8 mouse cellular contexts compared by ENCODE assay signal in the genomic region with DNA sequence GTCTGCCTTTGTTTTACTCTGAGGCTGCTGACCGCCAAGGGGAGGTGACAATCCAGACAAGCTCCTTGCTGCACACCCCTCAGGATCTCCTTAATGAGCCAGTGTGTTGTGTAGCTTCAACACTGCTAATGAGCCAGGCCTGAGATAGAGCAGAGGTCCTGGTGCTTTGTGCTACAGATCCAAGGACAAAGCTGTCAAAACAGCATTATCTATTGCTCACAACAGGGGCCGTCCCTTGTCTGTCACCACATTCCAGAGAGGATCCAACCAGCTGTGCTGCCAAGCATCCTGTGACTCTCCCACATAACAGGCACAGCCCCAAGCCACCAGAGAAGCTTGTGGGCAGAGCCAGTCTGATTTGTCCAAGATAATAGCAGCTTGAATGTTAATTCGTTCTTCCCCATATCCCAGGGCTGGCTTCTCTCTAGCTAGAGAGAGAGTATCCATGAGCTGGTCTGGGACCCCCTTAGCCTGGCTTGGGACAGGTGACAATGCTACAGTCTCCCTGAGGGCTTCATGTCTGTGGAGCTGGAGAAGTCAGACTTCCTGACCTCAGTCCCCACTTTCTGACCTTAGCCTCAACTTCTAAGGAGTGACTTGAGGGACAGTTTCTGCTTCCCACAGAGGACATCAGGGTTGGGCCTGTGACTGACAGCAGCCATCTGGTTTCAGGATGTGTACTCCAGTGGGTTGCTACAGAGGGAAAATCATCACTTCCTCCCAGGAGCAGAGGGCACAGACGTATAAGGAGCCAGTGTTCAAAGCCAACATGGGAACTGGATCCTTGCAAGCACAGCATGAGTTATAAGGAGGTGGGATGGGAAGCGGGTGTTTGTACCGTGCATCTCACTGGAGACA.
A peak's percentile ranks its signal among the peaks of the same experiment; 100 is the strongest.
DNase-seq lines count a peak whose midpoint lies in the region; ATAC-seq and TF ChIP-seq lines count a peak whose summit lies in the region.

No protein-coding gene starts in this region.

- H3K9me3 ChIP-seq in intestine, postnatal 0 days (ENCODE audit: control insufficient read depth) = no peaks in the 10 kb centered on the region

- DNase-seq in layer of hippocampus, adult 11-12 months (ENCODE audit: low spot score) = peak; percentile 46
- DNase-seq in layer of hippocampus, postnatal 25 days (ENCODE audit: extremely low spot score in 1 of 2, low spot score in 1 of 2) = no peak
- DNase-seq in brain, adult 2 months (ENCODE audit: low read depth, low spot score) = peak; percentile 79
- DNase-seq in heart, postnatal 10 days = peak; percentile 47 to 51
- peak; percentile 57 for DNase-seq in lung, postnatal 14 days
- DNase-seq in c-Kit-positive CD71-positive TER-119-positive erythroid progenitor cells, embryonic 14.5 days (ENCODE audit: low spot score) = no peak
- no peak for DNase-seq in thymus, adult 18-20 months

- intact Hi-C loops in heart, postnatal 10 days (cut with DNase I) = no loop called here

- ATAC-seq in intestine, postnatal 0 days = no peak

- H3K9ac ChIP-seq in intestine, postnatal 0 days (ENCODE audit: low read depth, low read length) = no peak overlapping the region

- no peak for TF ChIP-seq CTCF in intestine, postnatal 0 days (IDR thresholded peaks at IDR 0.05; ENCODE audit: low read depth)

- no peaks in the 10 kb centered on the region for H3K4me1 ChIP-seq in intestine, postnatal 0 days (replicated peaks; ENCODE audit: control insufficient read depth, insufficient read depth, low read length)

- H3K36me3 ChIP-seq in intestine, postnatal 0 days (ENCODE audit: control insufficient read depth, insufficient read depth) = no peaks in the 10 kb centered on the region

- 73% methylated on average over 6 of the region's 6 CpGs for WGBS in intestine, postnatal 0 days

- H3K27ac ChIP-seq in intestine, postnatal 0 days (ENCODE audit: low read depth, low read length) = no peak overlapping the region

- no peaks in the 10 kb centered on the region for H3K27me3 ChIP-seq in intestine, postnatal 0 days (replicated peaks; ENCODE audit: control insufficient read depth, insufficient read depth, low read length)

- H3K4me3 ChIP-seq in intestine, postnatal 0 days (ENCODE audit: low read depth, low read length) = no peak overlapping the region

- no peak overlapping the region for H3K4me2 ChIP-seq in intestine, postnatal 0 days (replicated peaks; ENCODE audit: low read depth)

Comparison
In these comparisons a context has a peak if more than half of its experiments do, and no peak if none do; other contexts are left out.
1. DNase-seq: peak in layer of hippocampus, adult 11-12 months (single experiment), brain, adult 2 months (single experiment), heart, postnatal 10 days (2 of 2) and lung, postnatal 14 days (single experiment); none in layer of hippocampus, postnatal 25 days (0 of 2), c-Kit-positive CD71-positive TER-119-positive erythroid progenitor cells, embryonic 14.5 days (single experiment) and thymus, adult 18-20 months (0 of 2).